Mouse (Mus musculus) erythroblast, embryonic 14.5 days (primary cell): ENCODE results near the gene Rnasek. TPM values are rescaled to one million over a fixed set of nuclear protein-coding genes. Genes with fewer than 3 reads are reported as not detected.

Source experiments
- H3K27me3 ChIP-seq: 2 replicates; pipeline ENCODE4 v1.6.1; 2012; ENCODE audit warnings: inconsistent platforms; ENCODE audit not compliant: control insufficient read depth
- H3K36me3 ChIP-seq: 2 replicates; pipeline ENCODE4 v1.6.1; 2012; ENCODE audit warnings: mild to moderate bottlenecking, inconsistent platforms; ENCODE audit not compliant: control insufficient read depth
- H3K4me1 ChIP-seq: 2 replicates; pipeline ENCODE4 v1.6.1; 2012; ENCODE audit warnings: inconsistent platforms; ENCODE audit not compliant: control insufficient read depth
- H3K4me3 ChIP-seq: replicated peaks from 2 replicates; pipeline ENCODE3; 2012; ENCODE audit warnings: moderate library complexity, mild to moderate bottlenecking, inconsistent platforms
- H3K9me3 ChIP-seq: 2 replicates; pipeline ENCODE4 v1.6.1; 2012; ENCODE audit warnings: low read length, inconsistent platforms, mixed read lengths; ENCODE audit not compliant: control insufficient read depth
- GATA1 ChIP-seq: IDR thresholded peaks from 2 replicates; pipeline ENCODE4 v1.6.1; 2012; ENCODE audit warnings: low read length, inconsistent platforms, mixed read lengths
- TAL1 ChIP-seq: IDR thresholded peaks from 3 replicates; pipeline ENCODE4 v1.6.1; 2012; ENCODE audit warnings: low read length, inconsistent platforms, mixed read lengths
- polyA plus RNA-seq: library from polyadenylated mRNA; stranded (reverse); fragments of >175 nt; gene quantifications from 2 replicates; pipeline ENCODE4 v1.2.3, GENCODE M21; 2012

Rnasek gene
- polyA plus RNA-seq, 1 experiment = 23.7 TPM

DNA sequence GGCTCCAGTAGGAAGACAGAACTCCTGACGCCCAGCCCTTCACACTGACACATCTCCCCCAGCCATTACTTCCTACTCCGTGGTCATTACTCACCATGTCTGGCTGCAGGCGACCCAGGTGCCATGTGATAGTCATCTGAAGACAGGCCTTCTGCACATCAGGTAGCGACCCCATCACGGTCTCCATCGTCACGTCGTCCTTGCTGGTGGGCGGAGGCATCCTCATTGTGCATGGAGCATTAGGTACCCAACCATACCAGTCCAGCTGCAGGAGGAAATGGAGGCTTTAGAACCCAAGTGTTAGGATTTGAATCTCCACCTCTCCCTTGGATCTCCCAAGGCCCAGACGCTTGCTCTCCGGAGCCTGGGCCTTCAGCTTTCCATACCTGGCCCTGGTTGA is 2.9 kb upstream of the Rnasek start:
- Histone ChIP-seq H3K27me3 (peaks cover 20% of the 10 kb centered on the region), H3K4me1 (peaks cover 29% of the 10 kb centered on the region), H3K36me3 (peaks cover 4% of the 10 kb centered on the region), H3K4me3 (no peak overlapping the region), H3K9me3 (no peaks in the 10 kb centered on the region)
- TF ChIP-seq TAL1 (no peak), GATA1 (no peak)

- Histone ChIP-seq H3K9me3 (no peaks in the 10 kb centered on the region), H3K27me3 (no peaks in the 10 kb centered on the region; the same call in 1 of the 2 replicates), H3K4me1 (peaks cover 65% of the 10 kb centered on the region), H3K36me3 (peaks cover 34% of the 10 kb centered on the region), H3K4me3 (peak overlapping the region; percentile 88)
- no peak for TF ChIP-seq GATA1
- TF ChIP-seq TAL1 = no peak
Observed at GRCm38 (mm10) chr11:70238591-70239440, 826 bp downstream of the Rnasek start.

DNA sequence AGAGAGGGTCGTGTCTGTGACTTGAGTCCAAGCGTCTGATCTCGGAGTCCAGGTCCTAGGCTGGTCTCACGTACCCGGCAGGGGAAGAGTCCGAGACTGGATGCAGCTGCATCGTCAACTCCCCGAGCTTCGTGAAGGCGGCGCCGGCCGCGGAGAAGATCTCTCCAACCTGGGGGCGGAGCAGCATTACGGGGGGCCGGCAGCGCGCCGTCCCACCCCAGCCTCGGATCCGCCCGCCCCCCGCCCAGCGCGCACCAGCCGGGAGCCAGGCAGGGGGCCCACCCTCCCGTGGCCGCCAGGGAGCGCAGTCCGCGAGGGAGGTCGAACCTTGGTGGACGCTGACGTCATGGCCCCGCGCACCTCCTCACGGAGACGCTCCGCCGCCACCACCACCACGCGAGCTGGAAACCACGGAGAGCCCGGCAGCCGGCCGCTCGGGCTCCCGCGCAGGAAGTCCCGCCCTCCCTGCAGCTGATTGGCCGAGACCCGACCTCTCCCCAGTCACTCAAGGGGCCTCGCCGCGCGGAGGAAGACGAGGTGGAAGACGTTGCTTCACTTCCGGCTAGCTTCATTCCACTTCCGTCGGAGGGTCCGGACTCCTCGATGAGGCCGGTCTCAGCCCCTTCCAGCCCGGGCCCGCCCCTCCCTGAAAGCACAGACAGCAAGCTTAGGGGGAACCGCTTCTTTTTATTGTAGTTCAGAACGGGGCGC is 2.0 kb downstream of the Rnasek start, which contains the start of gene 0610010K14Rik:
Gene 0610010K14Rik, minus strand, starts transcription at position 458 of the 711 bp plus-strand sequence.
- Histone ChIP-seq H3K36me3 (peaks cover 34% of the 10 kb centered on the region), H3K4me1 (peaks cover 69% of the 10 kb centered on the region)
- TF ChIP-seq GATA1 (no peak), TAL1 (no peak)

DNA sequence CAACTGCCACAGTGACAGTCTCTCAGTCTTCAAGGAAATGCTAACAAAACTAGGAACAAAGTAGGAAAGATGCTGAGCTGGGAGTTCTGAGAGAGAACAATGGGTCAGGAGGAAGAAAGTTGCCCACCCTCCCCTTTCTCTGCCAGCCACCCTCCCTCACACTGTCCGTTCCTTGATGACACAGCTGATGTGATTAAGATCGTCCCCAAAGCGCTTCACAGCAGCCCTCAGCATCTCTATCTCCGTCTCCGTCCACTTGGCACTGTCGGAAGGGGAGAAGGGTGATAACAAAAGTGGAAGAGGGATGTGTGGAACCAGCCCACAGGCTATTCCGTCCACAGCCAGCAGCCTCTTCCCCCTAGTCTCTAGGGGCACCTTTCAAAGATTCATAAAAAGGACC is 2.9 kb downstream of the Rnasek start:
- Histone ChIP-seq H3K9me3 (no peaks in the 10 kb centered on the region), H3K4me1 (peaks cover 74% of the 10 kb centered on the region), H3K27me3 (no peaks in the 10 kb centered on the region; the same call in 1 of the 2 replicates), H3K4me3 (peak overlapping the region; percentile 88), H3K36me3 (peaks cover 34% of the 10 kb centered on the region)
- TF ChIP-seq TAL1 = no peak
- TF ChIP-seq GATA1 = no peak

More for the DNA sequence above, 2.0 kb downstream of the Rnasek start, which contains the start of gene 0610010K14Rik:
- Histone ChIP-seq H3K27me3 (no peaks in the 10 kb centered on the region; the same call in 1 of the 2 replicates), H3K9me3 (no peaks in the 10 kb centered on the region), H3K4me3 (peak within 1 kb of the TSS; percentile 88)

DNA sequence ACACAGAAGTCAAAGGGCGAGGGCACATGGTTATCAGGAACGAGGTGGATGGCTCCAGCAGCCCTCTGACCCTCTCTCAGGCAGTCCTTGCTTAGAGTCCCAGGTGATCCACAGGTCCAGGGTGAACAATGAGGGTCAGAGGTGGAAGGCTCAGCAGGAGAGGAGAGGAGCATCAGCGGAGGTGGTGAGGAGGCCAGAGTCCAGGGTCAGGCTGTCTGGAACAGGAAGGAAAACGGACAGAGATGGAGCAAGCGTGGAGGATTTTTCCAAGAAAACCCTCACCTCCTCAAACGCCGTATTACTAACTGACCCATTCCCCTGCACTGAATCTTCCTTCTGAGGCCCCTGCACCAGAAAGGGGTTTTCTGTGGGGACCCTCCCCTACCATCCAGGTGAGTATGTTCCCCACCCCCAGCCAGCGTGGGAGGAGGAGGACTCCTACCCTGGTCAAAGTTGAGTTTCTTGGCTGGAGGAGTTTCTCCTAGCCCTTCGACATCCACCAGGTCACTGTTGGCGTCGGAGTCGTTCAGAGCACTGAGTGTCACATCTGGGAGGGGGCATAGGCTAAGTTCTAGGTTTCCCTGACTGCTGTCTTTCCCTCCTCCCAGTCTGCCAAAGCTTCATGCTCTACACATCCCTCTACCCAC is 4.3 kb downstream of the Rnasek start:
- H3K4me1 ChIP-seq = peaks cover 71% of the 10 kb centered on the region
- H3K36me3 ChIP-seq = peaks cover 34% of the 10 kb centered on the region
- H3K9me3 ChIP-seq = no peaks in the 10 kb centered on the region
- H3K4me3 ChIP-seq = no peak overlapping the region
- peaks cover 3% of the 10 kb centered on the region for H3K27me3 ChIP-seq
- TF ChIP-seq GATA1 (no peak), TAL1 (no peak)

DNA sequence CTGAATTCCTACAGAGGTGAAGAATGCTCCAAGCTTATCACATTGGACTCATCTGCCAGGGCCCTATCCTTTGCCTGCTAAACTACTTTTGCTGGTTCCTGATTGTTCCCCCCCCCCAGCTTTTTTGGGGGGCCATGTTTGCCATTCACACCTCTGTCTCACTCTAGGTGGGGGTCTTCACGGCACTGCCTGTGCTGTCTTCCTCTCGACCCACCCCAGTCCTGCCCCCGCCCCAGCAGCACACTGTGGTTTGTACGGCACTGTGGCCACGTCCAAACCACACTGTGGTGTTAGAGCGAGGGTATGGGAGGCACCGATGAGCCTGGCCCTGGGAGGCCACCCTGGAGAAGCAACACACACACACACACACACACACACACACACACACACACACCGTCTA is 5.1 kb downstream of the Rnasek start:
- TF ChIP-seq GATA1 (no peak), TAL1 (no peak)
- Histone ChIP-seq H3K4me3 (no peak overlapping the region), H3K27me3 (peaks cover 11% of the 10 kb centered on the region), H3K4me1 (peaks cover 74% of the 10 kb centered on the region), H3K9me3 (no peaks in the 10 kb centered on the region), H3K36me3 (peaks cover 34% of the 10 kb centered on the region)

DNA sequence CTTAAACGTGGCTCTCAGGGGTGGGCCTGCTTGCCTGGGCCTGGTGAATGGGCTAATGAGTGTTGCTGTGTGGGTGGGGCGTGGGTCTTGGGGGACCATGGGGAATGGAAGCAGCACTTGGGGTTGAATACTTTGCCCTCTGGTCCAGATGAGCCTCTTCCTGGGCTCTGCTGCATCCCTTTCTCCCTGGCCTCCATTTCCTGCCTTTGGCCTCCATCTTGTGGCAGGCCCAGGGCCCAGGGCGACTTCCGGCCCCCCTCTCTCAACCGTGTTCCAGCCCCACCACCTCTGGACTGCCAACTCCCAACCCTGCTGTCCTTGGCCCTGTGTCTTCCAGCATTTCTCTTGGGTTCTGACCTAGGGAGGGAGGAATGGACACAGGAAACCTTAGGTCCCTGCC is 5.6 kb downstream of the Rnasek start:
- Histone ChIP-seq H3K4me1 (peaks cover 75% of the 10 kb centered on the region), H3K27me3 (peaks cover 16% of the 10 kb centered on the region), H3K36me3 (peaks cover 34% of the 10 kb centered on the region), H3K9me3 (no peaks in the 10 kb centered on the region), H3K4me3 (no peak overlapping the region)
- no peak for TF ChIP-seq TAL1
- TF ChIP-seq GATA1 = no peak

DNA sequence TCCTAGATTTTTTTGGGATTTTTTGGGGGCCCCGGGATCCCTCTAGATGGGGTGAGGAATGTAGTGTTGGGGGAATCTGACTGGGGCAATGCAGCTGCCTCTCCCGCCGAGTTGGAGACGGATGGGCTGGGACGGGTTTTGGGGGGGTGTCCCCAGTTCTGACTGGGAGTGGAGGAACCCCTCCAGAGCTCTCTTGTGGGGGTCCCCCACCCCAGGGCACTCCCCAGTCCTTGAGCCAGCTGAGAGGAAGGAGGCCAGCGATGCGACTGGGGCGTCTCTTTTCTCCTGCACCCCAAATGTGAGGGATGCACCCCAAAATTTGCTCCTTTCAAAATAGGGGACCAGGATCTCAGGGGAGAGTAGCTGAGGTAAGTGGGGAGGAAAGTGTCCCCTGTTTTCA is 6.6 kb downstream of the Rnasek start:
- TF ChIP-seq GATA1 = no peak
- no peak for TF ChIP-seq TAL1
- Histone ChIP-seq H3K9me3 (no peaks in the 10 kb centered on the region), H3K4me3 (no peak overlapping the region), H3K4me1 (peaks cover 75% of the 10 kb centered on the region), H3K27me3 (peaks cover 25% of the 10 kb centered on the region), H3K36me3 (peaks cover 32% of the 10 kb centered on the region)
